Mouse (Mus musculus) embryonic fibroblast, embryonic 13.5 days (primary cell): ENCODE measurements around the gene Arl4c. TPM values are rescaled to one million over a fixed set of nuclear protein-coding genes. Genes with fewer than 3 reads are reported as not detected.

Source experiments
- H3K27ac ChIP-seq: 2 replicates; pipeline ENCODE4 v1.5.1; 2012; ENCODE audit warnings: low read length, control low read depth, inconsistent platforms; ENCODE audit not compliant: insufficient read depth
- H3K4me1 ChIP-seq: 2 replicates; pipeline ENCODE4 v1.6.1; 2011; ENCODE audit warnings: low read length; ENCODE audit not compliant: control insufficient read depth, insufficient read depth
- H3K4me3 ChIP-seq: 2 replicates; pipeline ENCODE4 v1.5.1; 2011; ENCODE audit warnings: mild to moderate bottlenecking, control low read depth, low read length; ENCODE audit not compliant: insufficient read depth
- CTCF ChIP-seq: IDR thresholded peaks from 2 replicates; pipeline ENCODE4 v1.5.1; 2011; ENCODE audit warnings: mild to moderate bottlenecking, control low read depth, low read length, moderate library complexity, borderline replicate concordance; ENCODE audit not compliant: insufficient read depth
- POLR2A ChIP-seq: IDR thresholded peaks from 2 replicates; pipeline ENCODE4 v1.6.1; 2011; ENCODE audit warnings: low read depth, mild to moderate bottlenecking, control low read depth, low read length, moderate library complexity
- polyA plus RNA-seq: library from polyadenylated mRNA; stranded (reverse); fragments of >200 nt; gene quantifications from 2 replicates; pipeline ENCODE4 v1.2.4, GENCODE M21; 2011; ENCODE audit warnings: low read depth; ENCODE audit not compliant: missing spikeins, insufficient read length

Arl4c gene
- polyA plus RNA-seq, 1 experiment, result 36.4 TPM

- Histone ChIP-seq H3K4me1 (no peaks in the 10 kb centered on the region), H3K4me3 (no peak overlapping the region), H3K27ac (no peak overlapping the region)
- TF ChIP-seq POLR2A, result no peak
- no peak for TF ChIP-seq CTCF
Observed at GRCm38 (mm10) chr1:88692293-88692827, 9.7 kb downstream of the Arl4c start.

- TF ChIP-seq CTCF, result no peak
- no peak for TF ChIP-seq POLR2A
- Histone ChIP-seq H3K4me3 (no peak overlapping the region), H3K27ac (no peak overlapping the region), H3K4me1 (no peaks in the 10 kb centered on the region)
Observed at GRCm38 (mm10) chr1:88690601-88691000, 11.4 kb downstream of the Arl4c start.

GRCm38 (mm10) chr1:88684765-88685164 is 17.3 kb downstream of the Arl4c start:
- no peaks in the 10 kb centered on the region for H3K4me1 ChIP-seq
- TF ChIP-seq CTCF (no peak), POLR2A (no peak)
- no peak overlapping the region for H3K27ac ChIP-seq
- no peak overlapping the region for H3K4me3 ChIP-seq

GRCm38 (mm10) chr1:88681596-88681995 is 20.4 kb downstream of the Arl4c start:
- H3K4me1 ChIP-seq, result no peaks in the 10 kb centered on the region
- no peak overlapping the region for H3K27ac ChIP-seq
- no peak for TF ChIP-seq POLR2A
- no peak for TF ChIP-seq CTCF
- no peak overlapping the region for H3K4me3 ChIP-seq

- H3K27ac ChIP-seq, result no peak overlapping the region
- TF ChIP-seq CTCF (no peak), POLR2A (no peak)
- H3K4me3 ChIP-seq, result no peak overlapping the region
- no peaks in the 10 kb centered on the region for H3K4me1 ChIP-seq
Observed at GRCm38 (mm10) chr1:88680804-88681203, 21.2 kb downstream of the Arl4c start.

GRCm38 (mm10) chr1:88678231-88678739 is 23.7 kb downstream of the Arl4c start:
- H3K27ac ChIP-seq, result no peak overlapping the region
- TF ChIP-seq POLR2A (no peak), CTCF (no peak)

GRCm38 (mm10) chr1:88670807-88671206 is 31.2 kb downstream of the Arl4c start:
- Histone ChIP-seq H3K4me1 (peaks cover 7% of the 10 kb centered on the region; the same call in 1 of the 2 replicates), H3K27ac (no peak overlapping the region), H3K4me3 (no peak overlapping the region)
- TF ChIP-seq POLR2A, result no peak
- TF ChIP-seq CTCF, result no peak

More at GRCm38 (mm10) chr1:88678231-88678739, 23.7 kb downstream of the Arl4c start:
- Histone ChIP-seq H3K4me1 (no peaks in the 10 kb centered on the region), H3K4me3 (no peak overlapping the region)

GRCm38 (mm10) chr1:88668846-88669810 is 32.9 kb downstream of the Arl4c start:
- H3K27ac ChIP-seq, result no peak overlapping the region
- peaks cover 7% of the 10 kb centered on the region; the same call in 1 of the 2 replicates for H3K4me1 ChIP-seq
- no peak overlapping the region for H3K4me3 ChIP-seq
- TF ChIP-seq POLR2A (no peak), CTCF (no peak)

- H3K4me3 ChIP-seq, result no peak overlapping the region
- H3K4me1 ChIP-seq, result peaks cover 13% of the 10 kb centered on the region; the same call in 1 of the 2 replicates
- no peak for TF ChIP-seq POLR2A
- no peak for TF ChIP-seq CTCF
- peak overlapping the region; percentile 54; the same call in 1 of the 2 replicates for H3K27ac ChIP-seq
Observed at GRCm38 (mm10) chr1:88668353-88668752, 33.7 kb downstream of the Arl4c start.
